Mouse (Mus musculus) thymus, postnatal 4 days (tissue): ENCODE measurements around the gene Zfp385c.

Experiments used
- DNase-seq: peaks from one replicate; pipeline ENCODE4 v3.0.0; 2021

The Zfp385c gene

DNA sequence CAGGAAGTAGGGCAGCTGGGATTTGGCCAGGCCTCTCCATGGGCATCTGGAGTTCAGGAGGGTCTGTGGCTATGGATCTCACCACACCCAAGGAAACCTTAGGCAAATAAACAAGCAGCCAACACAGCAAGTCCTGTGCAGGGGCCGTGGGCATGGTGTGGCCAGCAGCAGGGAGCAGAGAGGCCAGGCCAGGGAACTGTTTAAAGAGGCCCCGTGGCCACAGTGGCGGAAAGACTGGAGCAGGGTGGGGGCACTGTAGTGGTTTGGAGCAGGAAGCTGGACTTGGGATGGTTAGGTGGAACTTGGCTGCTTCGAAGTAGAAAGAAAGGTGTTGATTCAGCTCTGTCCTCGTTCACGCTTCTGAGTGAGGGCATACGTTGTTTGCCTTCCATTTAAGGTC, 5.0 kb downstream of the Zfp385c start:
- no peak for DNase-seq

GRCm38 (mm10) chr11:100685371-100685770, 6.9 kb downstream of the Zfp385c start:
- no peak for DNase-seq

DNA sequence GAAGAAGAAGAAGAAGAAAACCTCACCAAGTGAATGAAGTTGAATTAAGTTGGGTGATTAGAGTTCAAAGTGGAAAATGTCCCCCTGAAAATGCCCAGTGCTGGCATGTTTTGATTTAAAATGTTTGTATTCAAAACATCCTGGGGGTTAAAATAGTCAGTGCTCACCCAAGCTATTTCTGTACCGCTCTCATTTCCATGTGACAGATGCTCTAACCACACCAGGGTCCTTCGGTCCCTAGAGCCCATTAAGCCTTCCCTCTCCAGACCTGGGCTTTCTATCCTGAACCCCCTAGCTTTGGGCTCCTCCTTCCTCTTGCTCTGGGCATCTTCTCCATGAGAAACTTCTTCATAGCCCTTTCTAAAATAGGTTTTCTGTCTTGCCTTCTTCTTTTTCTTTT, 8.2 kb downstream of the Zfp385c start:
- no peak for DNase-seq

GRCm38 (mm10) chr11:100682526-100682925, 9.7 kb downstream of the Zfp385c start:
- no peak for DNase-seq

DNA sequence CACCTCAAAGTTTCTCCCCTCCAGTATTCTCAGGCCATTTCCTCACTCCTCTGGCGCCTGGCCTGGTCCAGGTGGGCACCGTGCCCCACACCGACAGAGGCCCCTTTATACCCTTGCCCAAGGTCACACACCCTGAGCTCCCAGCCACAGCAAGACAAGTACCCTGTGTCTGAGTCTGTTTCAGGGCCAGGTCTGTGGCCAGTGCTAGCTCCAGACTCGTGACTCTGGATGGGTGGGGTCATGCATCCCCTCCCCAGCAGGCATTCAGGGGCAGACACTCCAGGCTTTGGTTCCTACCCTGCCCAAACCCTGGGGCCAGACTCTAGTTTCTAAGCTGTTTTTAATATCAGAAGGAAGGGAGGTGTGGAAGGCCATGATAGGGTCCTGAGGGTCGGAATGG, 10.4 kb downstream of the Zfp385c start:
- no peak for DNase-seq

DNA sequence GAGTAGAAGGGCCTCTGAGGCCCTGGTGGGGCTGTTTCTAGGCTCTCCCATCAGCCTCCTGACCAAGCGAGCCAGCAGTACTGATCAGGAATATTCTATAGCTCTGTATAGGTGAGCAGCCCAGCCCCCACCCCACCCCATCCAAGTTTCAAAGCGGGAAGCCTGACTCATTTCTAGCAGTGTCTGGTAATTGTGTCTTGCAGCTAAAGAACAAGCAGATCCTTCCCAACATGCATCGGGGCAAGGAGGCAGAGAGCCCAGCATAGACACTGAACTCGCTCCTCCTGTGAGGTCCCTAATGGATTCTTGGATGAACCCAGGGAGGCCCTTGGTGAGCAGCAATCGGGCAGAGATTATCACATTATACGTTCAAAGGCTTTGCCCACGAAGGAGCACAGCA, 14.4 kb downstream of the Zfp385c start:
- DNase-seq = no peak

- DNase-seq = no peak
These were observed 19.1 kb downstream of the Zfp385c start for GRCm38 (mm10) chr11:100673169-100673568.

DNA sequence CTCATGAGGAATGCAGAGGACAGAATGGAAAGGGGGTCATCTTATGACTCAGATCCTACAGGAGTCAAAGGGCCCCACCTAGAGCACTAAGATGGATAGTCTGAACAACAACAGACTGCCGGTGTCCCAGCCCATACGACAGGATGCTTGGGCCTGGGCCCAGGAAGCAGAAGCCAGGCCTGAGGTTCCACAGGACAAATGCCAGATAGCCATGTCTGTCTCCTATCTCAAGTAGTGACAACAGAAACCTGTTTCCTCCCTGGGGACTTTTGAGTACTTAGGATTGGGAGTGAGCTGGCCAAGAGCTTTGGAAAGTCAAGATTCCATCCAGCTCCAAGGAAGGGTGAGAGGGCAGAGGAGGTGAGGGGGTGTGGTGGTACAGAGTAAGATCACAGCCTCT, 20.3 kb downstream of the Zfp385c start:
- no peak for DNase-seq

DNA sequence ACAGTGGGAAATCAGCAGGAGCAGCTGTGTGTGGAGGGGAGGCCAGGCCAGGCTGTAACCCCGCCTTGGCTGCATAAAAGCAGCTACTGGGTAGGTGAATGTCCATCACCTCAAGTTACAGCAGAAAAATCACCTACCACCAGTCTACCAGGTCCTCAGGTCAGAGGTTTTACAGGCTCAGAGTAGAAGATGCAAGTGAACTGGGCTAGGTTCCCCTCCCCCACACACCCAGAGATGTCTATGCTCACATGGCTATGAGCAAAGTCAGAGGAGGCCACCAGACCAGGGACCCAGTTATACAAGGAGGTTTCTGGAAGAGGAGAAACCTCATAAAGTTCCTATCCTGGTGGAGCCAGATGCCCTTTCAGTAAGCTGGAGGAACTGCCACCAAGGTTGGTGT, 21.2 kb downstream of the Zfp385c start:
- DNase-seq = no peak

GRCm38 (mm10) chr11:100659806-100660205, 32.4 kb downstream of the Zfp385c start:
- no peak for DNase-seq

GRCm38 (mm10) chr11:100656458-100656857, 35.8 kb downstream of the Zfp385c start:
- no peak for DNase-seq

- DNase-seq = peak; percentile 30
These were observed 36.7 kb downstream of the Zfp385c start for GRCm38 (mm10) chr11:100655589-100655988.

- no peak for DNase-seq
These were observed 40.5 kb downstream of the Zfp385c start for GRCm38 (mm10) chr11:100651748-100652147.

- no peak for DNase-seq
These were observed 41.0 kb downstream of the Zfp385c start for GRCm38 (mm10) chr11:100651205-100651604.

GRCm38 (mm10) chr11:100648405-100648804, 43.9 kb downstream of the Zfp385c start:
- DNase-seq = no peak

DNA sequence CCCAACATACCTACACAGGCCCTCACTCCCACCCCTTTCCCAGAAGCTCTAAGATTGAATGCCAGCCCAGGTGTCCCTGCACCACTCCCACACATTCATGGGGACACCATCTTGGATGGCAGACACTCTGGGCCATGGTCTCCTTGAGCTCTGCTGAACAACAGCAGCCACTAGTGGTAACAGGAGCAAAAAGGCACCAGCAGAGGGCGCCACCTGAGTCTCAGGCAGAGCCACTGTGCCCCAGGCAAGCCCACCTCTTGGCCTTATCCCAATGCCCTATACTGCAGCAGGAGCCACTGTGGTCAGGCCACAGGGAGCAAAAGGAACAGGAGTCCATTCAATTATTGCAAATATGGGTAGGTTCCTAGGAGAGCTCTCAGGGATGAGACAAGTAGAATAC, 46.0 kb downstream of the Zfp385c start:
- DNase-seq = peak; percentile 89

GRCm38 (mm10) chr11:100643612-100644575, 48.4 kb downstream of the Zfp385c start:
- no peak for DNase-seq

- peak; percentile 69 for DNase-seq
These were observed 51.9 kb downstream of the Zfp385c start for GRCm38 (mm10) chr11:100640159-100640906.

DNA sequence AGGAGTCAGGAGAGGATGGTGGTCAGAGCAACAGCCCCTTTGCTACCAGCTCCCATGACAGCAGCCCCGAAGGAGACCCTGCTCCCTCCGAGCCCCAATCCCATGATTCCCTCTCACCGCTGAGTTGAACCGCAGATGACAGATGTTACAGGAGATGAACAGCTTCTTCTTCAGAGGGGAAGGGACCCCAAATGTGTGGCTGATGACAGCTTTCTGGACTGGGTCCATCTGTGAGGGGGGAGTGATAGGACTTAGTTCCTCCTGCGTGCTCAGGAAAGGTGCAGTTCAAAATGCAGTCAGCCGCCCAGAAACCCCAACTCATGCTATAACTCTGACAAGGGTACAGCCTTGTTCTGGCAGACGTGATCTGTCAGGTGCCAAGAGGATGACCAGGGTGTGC, 57.7 kb downstream of the Zfp385c start:
- no peak for DNase-seq

DNA sequence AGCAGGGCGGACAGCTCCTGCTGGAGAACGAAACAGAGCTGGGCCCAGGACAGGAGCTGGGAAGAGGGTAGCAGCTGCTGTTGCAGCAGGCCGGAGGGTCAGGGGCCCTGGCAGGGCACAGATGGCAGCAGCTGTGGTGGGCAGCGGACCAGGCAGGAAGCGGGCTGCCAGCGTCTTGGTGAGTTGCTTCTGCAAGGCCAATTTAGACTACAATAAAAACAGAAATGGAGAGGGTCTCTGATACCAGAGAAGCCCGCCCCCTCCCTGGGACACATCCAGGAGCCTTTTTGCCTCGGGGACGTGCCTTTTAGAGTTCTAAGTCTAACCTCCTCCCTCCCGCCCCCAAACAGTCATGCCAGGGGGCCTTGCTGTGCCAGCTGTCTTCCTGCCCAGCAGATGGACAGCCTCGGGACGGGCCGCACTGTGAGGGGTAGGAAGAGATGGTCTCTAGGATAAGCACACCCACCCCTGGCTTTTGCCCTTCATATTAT, 63.3 kb downstream of the Zfp385c start:
- DNase-seq = no peak

- DNase-seq = no peak
These were observed 64.2 kb downstream of the Zfp385c start for GRCm38 (mm10) chr11:100628056-100628455.

GRCm38 (mm10) chr11:100626701-100627195, 65.5 kb downstream of the Zfp385c start:
- peak; percentile 87 for DNase-seq
